Mouse (Mus musculus): ENCODE results near the gene Tor4a. TPM values are rescaled to one million over a fixed set of nuclear protein-coding genes. Genes with fewer than 3 reads are reported as not detected.

The Tor4a gene
- polyA plus RNA-seq, 1 experiment = 1.9 TPM

- TF ChIP-seq POLR2A (IDR thresholded peaks at IDR 0.05; ENCODE audit: borderline replicate concordance, extremely low read depth, insufficient read depth, insufficient read length, poor library complexity, severe bottlenecking) (no peak), CTCF (IDR thresholded peaks at IDR 0.05; ENCODE audit: borderline replicate concordance, extremely low read depth, insufficient read depth, insufficient read length) (no peak)
- DNase-seq (ENCODE audit: low read depth) = no peak
Observed at GRCm38 (mm10) chr2:25177076-25177475, 19.6 kb downstream of the Tor4a start.

GRCm38 (mm10) chr2:25176573-25176972 lies 20.1 kb downstream of the Tor4a start:
- no peak for DNase-seq (ENCODE audit: low read depth)
- no peak for TF ChIP-seq CTCF (IDR thresholded peaks at IDR 0.05; ENCODE audit: borderline replicate concordance, extremely low read depth, insufficient read depth, insufficient read length)
- TF ChIP-seq POLR2A (IDR thresholded peaks at IDR 0.05; ENCODE audit: borderline replicate concordance, extremely low read depth, insufficient read depth, insufficient read length, poor library complexity, severe bottlenecking) = no peak

GRCm38 (mm10) chr2:25175690-25176078 lies 21.0 kb downstream of the Tor4a start:
- no peak for DNase-seq (ENCODE audit: low read depth)
- TF ChIP-seq POLR2A (IDR thresholded peaks at IDR 0.05; ENCODE audit: borderline replicate concordance, extremely low read depth, insufficient read depth, insufficient read length, poor library complexity, severe bottlenecking) = no peak
- no peak for TF ChIP-seq CTCF (IDR thresholded peaks at IDR 0.05; ENCODE audit: borderline replicate concordance, extremely low read depth, insufficient read depth, insufficient read length)

- no peak for TF ChIP-seq POLR2A (IDR thresholded peaks at IDR 0.05; ENCODE audit: borderline replicate concordance, extremely low read depth, insufficient read depth, insufficient read length, poor library complexity, severe bottlenecking)
- no peak for DNase-seq (ENCODE audit: low read depth)
Observed at GRCm38 (mm10) chr2:25174866-25175689, 21.6 kb downstream of the Tor4a start.

- no peak for DNase-seq (ENCODE audit: low read depth)
- TF ChIP-seq POLR2A (IDR thresholded peaks at IDR 0.05; ENCODE audit: borderline replicate concordance, extremely low read depth, insufficient read depth, insufficient read length, poor library complexity, severe bottlenecking) (no peak), CTCF (IDR thresholded peaks at IDR 0.05; ENCODE audit: borderline replicate concordance, extremely low read depth, insufficient read depth, insufficient read length) (no peak)
Observed at GRCm38 (mm10) chr2:25173821-25174220, 22.9 kb downstream of the Tor4a start.

GRCm38 (mm10) chr2:25172629-25173028 lies 24.1 kb downstream of the Tor4a start:
- TF ChIP-seq POLR2A (IDR thresholded peaks at IDR 0.05; ENCODE audit: borderline replicate concordance, extremely low read depth, insufficient read depth, insufficient read length, poor library complexity, severe bottlenecking) = no peak
- TF ChIP-seq CTCF (IDR thresholded peaks at IDR 0.05; ENCODE audit: borderline replicate concordance, extremely low read depth, insufficient read depth, insufficient read length) = no peak
- DNase-seq (ENCODE audit: low read depth) = no peak

- no peak for TF ChIP-seq CTCF (IDR thresholded peaks at IDR 0.05; ENCODE audit: borderline replicate concordance, extremely low read depth, insufficient read depth, insufficient read length)
- TF ChIP-seq POLR2A (IDR thresholded peaks at IDR 0.05; ENCODE audit: borderline replicate concordance, extremely low read depth, insufficient read depth, insufficient read length, poor library complexity, severe bottlenecking) = no peak
- peak; percentile 49 for DNase-seq (ENCODE audit: low read depth)
Observed at GRCm38 (mm10) chr2:25171769-25172153, 24.9 kb downstream of the Tor4a start.

GRCm38 (mm10) chr2:25171101-25171768 lies 25.5 kb downstream of the Tor4a start:
- DNase-seq (ENCODE audit: low read depth) = no peak

GRCm38 (mm10) chr2:25170326-25171100 lies 26.2 kb downstream of the Tor4a start:
- peak; percentile 72 for DNase-seq (ENCODE audit: low read depth)
- TF ChIP-seq CTCF (IDR thresholded peaks at IDR 0.05; ENCODE audit: borderline replicate concordance, extremely low read depth, insufficient read depth, insufficient read length) (no peak), POLR2A (IDR thresholded peaks at IDR 0.05; ENCODE audit: borderline replicate concordance, extremely low read depth, insufficient read depth, insufficient read length, poor library complexity, severe bottlenecking) (no peak)

More at GRCm38 (mm10) chr2:25171101-25171768, 25.5 kb downstream of the Tor4a start:
- no peak for TF ChIP-seq POLR2A (IDR thresholded peaks at IDR 0.05; ENCODE audit: borderline replicate concordance, extremely low read depth, insufficient read depth, insufficient read length, poor library complexity, severe bottlenecking)
- no peak for TF ChIP-seq CTCF (IDR thresholded peaks at IDR 0.05; ENCODE audit: borderline replicate concordance, extremely low read depth, insufficient read depth, insufficient read length)

- no peak for DNase-seq (ENCODE audit: low read depth)
Observed at GRCm38 (mm10) chr2:25169778-25170177, 26.9 kb downstream of the Tor4a start.

GRCm38 (mm10) chr2:25168665-25168978 lies 28.1 kb downstream of the Tor4a start:
- no peak for DNase-seq (ENCODE audit: low read depth)
- TF ChIP-seq POLR2A (IDR thresholded peaks at IDR 0.05; ENCODE audit: borderline replicate concordance, extremely low read depth, insufficient read depth, insufficient read length, poor library complexity, severe bottlenecking) (no peak), CTCF (IDR thresholded peaks at IDR 0.05; ENCODE audit: borderline replicate concordance, extremely low read depth, insufficient read depth, insufficient read length) (no peak)

More at GRCm38 (mm10) chr2:25169778-25170177, 26.9 kb downstream of the Tor4a start:
- TF ChIP-seq CTCF (IDR thresholded peaks at IDR 0.05; ENCODE audit: borderline replicate concordance, extremely low read depth, insufficient read depth, insufficient read length) = no peak
- TF ChIP-seq POLR2A (IDR thresholded peaks at IDR 0.05; ENCODE audit: borderline replicate concordance, extremely low read depth, insufficient read depth, insufficient read length, poor library complexity, severe bottlenecking) = no peak
